Mouse (Mus musculus) embryonic facial prominence, embryonic 14.5 days (tissue): ENCODE measurements around the gene Hck. TPM values are rescaled to one million over a fixed set of nuclear protein-coding genes. Genes with fewer than 3 reads are reported as not detected.
A peak's percentile ranks its signal among the peaks of the same experiment; 100 is the strongest.

Experiments
- ATAC-seq: fragments of 200-750 bp; cut with Nextera tagmentation; 2 replicates; pipeline ENCODE4 v1.8.0; 2017; ENCODE audit warnings: low read depth, moderate number of reproducible peaks, moderate TSS enrichment
- DNase-seq: peaks from one replicate; pipeline ENCODE4 v3.0.0-alpha.2; 2015; ENCODE audit warnings: low spot score
- H3K27ac ChIP-seq: fragments of 300-500 bp; sonication (generic); replicated peaks from 2 replicates; pipeline ENCODE4 v1.5.1; 2014; ENCODE audit warnings: low read depth, mild to moderate bottlenecking, low read length, moderate library complexity
- H3K27me3 ChIP-seq: fragments of 300-500 bp; sonication (generic); replicated peaks from 2 replicates; pipeline ENCODE4 v1.6.1; 2014; ENCODE audit warnings: low read length; ENCODE audit not compliant: control insufficient read depth, insufficient read depth
- H3K36me3 ChIP-seq: fragments of 300-500 bp; sonication (generic); 2 replicates; pipeline ENCODE4 v1.6.1; 2014; ENCODE audit warnings: low read length, mixed read lengths; ENCODE audit not compliant: control insufficient read depth, insufficient read depth
- H3K4me1 ChIP-seq: fragments of 300-500 bp; sonication (generic); 2 replicates; pipeline ENCODE4 v1.6.1; 2014; ENCODE audit warnings: antibody characterized with exemption, low read length; ENCODE audit not compliant: control insufficient read depth, insufficient read depth
- H3K4me2 ChIP-seq: fragments of 300-500 bp; sonication (generic); 2 replicates; pipeline ENCODE4 v1.6.1; 2014; ENCODE audit warnings: low read depth, mild to moderate bottlenecking, low read length, moderate library complexity, mixed read lengths
- H3K4me3 ChIP-seq: fragments of 300-500 bp; sonication (generic); 2 replicates; pipeline ENCODE4 v1.5.1; 2014; ENCODE audit warnings: low read depth, mild to moderate bottlenecking, low read length
- H3K9ac ChIP-seq: fragments of 300-500 bp; sonication (generic); 2 replicates; pipeline ENCODE4 v1.6.1; 2014; ENCODE audit warnings: low read depth, mild to moderate bottlenecking, low read length, moderate library complexity, mixed read lengths
- H3K9me3 ChIP-seq: fragments of 300-500 bp; sonication (generic); 2 replicates; pipeline ENCODE4 v1.6.1; 2016; ENCODE audit warnings: low read length; ENCODE audit not compliant: control insufficient read depth
- WGBS: fragments of 180-500 bp; shearing (Covaris S2); extraction: QIAGEN DNeasy Blood & Tissue Kit; methylation state at CpG from one replicate; pipeline ENCODE4 v1.1.7; 2014; 5-methylcytosine and 5-hydroxymethylcytosine counted together
- polyA plus RNA-seq: library from polyadenylated mRNA; unstranded; fragments of >200 nt; fragmentation: Nextera tagmentation; extraction: Ambion mirVana; gene quantifications from 2 replicates; pipeline ENCODE4 v1.2.1, GENCODE M21; 2014

Hck gene
- polyA plus RNA-seq = 11.6 and 12.1 TPM in 2 replicates

- peak within 1 kb of the TSS; percentile 47; the same call in 1 of the 2 replicates for H3K9ac ChIP-seq
- WGBS = 2% methylated on average over 32 of the region's 52 CpGs
- H3K27me3 ChIP-seq = peaks cover 45% of the 10 kb centered on the region
- DNase-seq (peak; percentile 47), ATAC-seq (peak; percentile 65; the same call in 1 of the 2 replicates)
- H3K4me2 ChIP-seq = peak within 1 kb of the TSS; percentile 79
- no peaks in the 10 kb centered on the region for H3K9me3 ChIP-seq
- H3K36me3 ChIP-seq = no peaks in the 10 kb centered on the region
- peak within 1 kb of the TSS; percentile 47 for H3K4me3 ChIP-seq
- H3K4me1 ChIP-seq = peaks cover 12% of the 10 kb centered on the region
- peak within 1 kb of the TSS; percentile 29; the same call in 1 of the 2 replicates for H3K27ac ChIP-seq
Observed at GRCm38 (mm10) chr2:153108313-153109264, at the start of gene Hck. Hck (plus strand) TSS chr2:153108468.

- H3K4me1 ChIP-seq = no peaks in the 10 kb centered on the region
- no peak for ATAC-seq
- no peak overlapping the region for H3K4me2 ChIP-seq
- DNase-seq = no peak
- no peaks in the 10 kb centered on the region for H3K9me3 ChIP-seq
- no peak overlapping the region for H3K4me3 ChIP-seq
- 83% methylated on average over 7 of the region's 7 CpGs for WGBS
- peaks cover 6% of the 10 kb centered on the region; the same call in 1 of the 2 replicates for H3K27me3 ChIP-seq
- H3K9ac ChIP-seq = no peak overlapping the region
- H3K36me3 ChIP-seq = no peaks in the 10 kb centered on the region
- H3K27ac ChIP-seq = no peak overlapping the region
Observed at GRCm38 (mm10) chr2:153060216-153060615, 48.1 kb upstream of the Hck start.

- H3K4me1 ChIP-seq = no peaks in the 10 kb centered on the region
- ATAC-seq = no peak
- H3K36me3 ChIP-seq = no peaks in the 10 kb centered on the region
- H3K4me2 ChIP-seq = no peak overlapping the region
- no peak overlapping the region for H3K4me3 ChIP-seq
- WGBS = 38% methylated on average over 3 of the region's 3 CpGs
- H3K27me3 ChIP-seq = peaks cover 20% of the 10 kb centered on the region; the same call in 1 of the 2 replicates
- DNase-seq = no peak
- H3K27ac ChIP-seq = no peak overlapping the region
- H3K9ac ChIP-seq = no peak overlapping the region
- no peaks in the 10 kb centered on the region for H3K9me3 ChIP-seq
Observed at GRCm38 (mm10) chr2:153063394-153063793, 44.9 kb upstream of the Hck start.

- ATAC-seq (no peak), DNase-seq (no peak)
- WGBS = 56% methylated on average over 9 of the region's 9 CpGs
- no peaks in the 10 kb centered on the region for H3K4me1 ChIP-seq
- H3K27ac ChIP-seq = no peak overlapping the region
- no peak overlapping the region for H3K9ac ChIP-seq
- no peaks in the 10 kb centered on the region for H3K36me3 ChIP-seq
- peaks cover 29% of the 10 kb centered on the region for H3K27me3 ChIP-seq
- H3K9me3 ChIP-seq = no peaks in the 10 kb centered on the region
- no peak overlapping the region for H3K4me2 ChIP-seq
- no peak overlapping the region for H3K4me3 ChIP-seq
Observed at GRCm38 (mm10) chr2:153064190-153064970, 43.9 kb upstream of the Hck start.

- ATAC-seq (no peak), DNase-seq (no peak)
- H3K9ac ChIP-seq = 0 out of 2 replicates have a peak within 1 kb of the TSS, but pooled peaks have one; percentile 25
- no peak within 1 kb of the TSS for H3K4me3 ChIP-seq
- WGBS = 35% methylated on average over 12 of the region's 12 CpGs
- H3K36me3 ChIP-seq = no peaks in the 10 kb centered on the region
- H3K27ac ChIP-seq = no peak within 1 kb of the TSS
- no peaks in the 10 kb centered on the region for H3K9me3 ChIP-seq
- H3K27me3 ChIP-seq = peaks cover 44% of the 10 kb centered on the region
- peak within 1 kb of the TSS; percentile 1; the same call in 1 of the 2 replicates for H3K4me2 ChIP-seq
- H3K4me1 ChIP-seq = no peaks in the 10 kb centered on the region
Observed at GRCm38 (mm10) chr2:153065747-153066508, 42.3 kb upstream of the Hck start, which contains the start of gene Ccm2l. Ccm2l (plus strand) TSS chr2:153065955.

GRCm38 (mm10) chr2:153066991-153067390 lies 41.3 kb upstream of the Hck start:
- H3K4me2 ChIP-seq = peak overlapping the region; percentile 1; the same call in 1 of the 2 replicates
- H3K4me1 ChIP-seq = no peaks in the 10 kb centered on the region; the same call in 1 of the 2 replicates
- H3K9ac ChIP-seq = no peak overlapping the region
- peaks cover 55% of the 10 kb centered on the region for H3K27me3 ChIP-seq
- DNase-seq (no peak), ATAC-seq (no peak)
- no peaks in the 10 kb centered on the region for H3K9me3 ChIP-seq
- no peaks in the 10 kb centered on the region for H3K36me3 ChIP-seq
- H3K4me3 ChIP-seq = 0 out of 2 replicates have a peak overlapping the region, but pooled peaks have one; percentile 5
- no peak overlapping the region for H3K27ac ChIP-seq
- WGBS = 39% methylated on average over 6 of the region's 6 CpGs

- Histone ChIP-seq H3K9me3 (no peaks in the 10 kb centered on the region), H3K9ac (no peak overlapping the region), H3K4me3 (no peak overlapping the region), H3K27me3 (peaks cover 65% of the 10 kb centered on the region), H3K4me1 (no peaks in the 10 kb centered on the region; the same call in 1 of the 2 replicates), H3K36me3 (no peaks in the 10 kb centered on the region), H3K27ac (no peak overlapping the region), H3K4me2 (no peak overlapping the region)
- DNase-seq = no peak
- WGBS = 8% methylated on average over 23 of the region's 23 CpGs
- no peak for ATAC-seq
Observed at GRCm38 (mm10) chr2:153070762-153071490, 37.3 kb upstream of the Hck start.
